Mouse (Mus musculus) neural tube, embryonic 14.5 days (tissue): Measurements from ENCODE around the gene Zc2hc1b. TPM values are rescaled to one million over a fixed set of nuclear protein-coding genes. Genes with fewer than 3 reads are reported as not detected.

Experiments used
- ATAC-seq: fragments of 200-750 bp; cut with Nextera tagmentation; 2 replicates; pipeline ENCODE4 v1.8.0; 2017; ENCODE audit warnings: low read depth, mild to moderate bottlenecking, moderate TSS enrichment, moderate library complexity
- H3K27ac ChIP-seq: fragments of 300-500 bp; sonication (generic); 2 replicates; pipeline ENCODE4 v1.5.1; 2014; ENCODE audit warnings: low read depth, mild to moderate bottlenecking, control low read depth, low read length, moderate library complexity, mixed read lengths
- H3K27me3 ChIP-seq: fragments of 300-500 bp; sonication (generic); 2 replicates; pipeline ENCODE4 v1.6.1; 2014; ENCODE audit warnings: low read length; ENCODE audit not compliant: control insufficient read depth, insufficient read depth
- H3K36me3 ChIP-seq: fragments of 300-500 bp; sonication (generic); 2 replicates; pipeline ENCODE4 v1.6.1; 2014; ENCODE audit warnings: low read length, mixed read lengths; ENCODE audit not compliant: control insufficient read depth, insufficient read depth
- H3K4me1 ChIP-seq: fragments of 300-500 bp; sonication (generic); 2 replicates; pipeline ENCODE4 v1.6.1; 2014; ENCODE audit warnings: low read length; ENCODE audit not compliant: control insufficient read depth, insufficient read depth
- H3K4me2 ChIP-seq: fragments of 300-500 bp; sonication (generic); 2 replicates; pipeline ENCODE4 v1.6.1; 2014; ENCODE audit warnings: mild to moderate bottlenecking, low read depth, low read length, control low read depth
- H3K4me3 ChIP-seq: fragments of 300-500 bp; sonication (generic); 2 replicates; pipeline ENCODE4 v1.5.1; 2014; ENCODE audit warnings: low read depth, low read length, control low read depth, mixed read lengths
- H3K9ac ChIP-seq: fragments of 300-500 bp; sonication (generic); replicated peaks from 2 replicates; pipeline ENCODE4 v1.6.1; 2014; ENCODE audit warnings: low read depth, mild to moderate bottlenecking, control low read depth, low read length, mixed read lengths
- H3K9me3 ChIP-seq: fragments of 300-500 bp; sonication (generic); 2 replicates; pipeline ENCODE4 v1.6.1; 2016; ENCODE audit warnings: low read length; ENCODE audit not compliant: control insufficient read depth
- WGBS: fragments of 180-500 bp; shearing (Covaris S2); extraction: QIAGEN DNeasy Blood & Tissue Kit; methylation state at CpG from one replicate; pipeline ENCODE4 v1.1.7; 2014; 5-methylcytosine and 5-hydroxymethylcytosine counted together
- polyA plus RNA-seq: library from polyadenylated mRNA; unstranded; fragments of >200 nt; fragmentation: Nextera tagmentation; extraction: Ambion mirVana; gene quantifications from 2 replicates; pipeline ENCODE4 v1.2.1, GENCODE M21; 2014

Zc2hc1b gene
- polyA plus RNA-seq, 1 experiment from 2014 or later, result not detected

GRCm38 (mm10) chr10:13112849-13113248 lies 65.0 kb downstream of the Zc2hc1b start:
- ATAC-seq, result no peak
- peaks cover 2% of the 10 kb centered on the region for H3K4me1 ChIP-seq
- WGBS, result 67% methylated on average over 3 of the region's 3 CpGs

GRCm38 (mm10) chr10:13109781-13110180 lies 68.0 kb downstream of the Zc2hc1b start:
- no peak overlapping the region for H3K4me2 ChIP-seq
- no peaks in the 10 kb centered on the region for H3K9me3 ChIP-seq
- ATAC-seq, result no peak
- H3K27me3 ChIP-seq, result no peaks in the 10 kb centered on the region
- H3K36me3 ChIP-seq, result no peaks in the 10 kb centered on the region
- H3K9ac ChIP-seq, result no peak overlapping the region
- H3K27ac ChIP-seq, result no peak overlapping the region
- peaks cover 3% of the 10 kb centered on the region for H3K4me1 ChIP-seq
- WGBS, result 69% methylated on average over 1 of the region's 1 CpGs
- H3K4me3 ChIP-seq, result no peak overlapping the region

More at GRCm38 (mm10) chr10:13112849-13113248, 65.0 kb downstream of the Zc2hc1b start:
- Histone ChIP-seq H3K27ac (no peak overlapping the region), H3K4me2 (no peak overlapping the region), H3K9ac (no peak overlapping the region), H3K27me3 (no peaks in the 10 kb centered on the region), H3K9me3 (no peaks in the 10 kb centered on the region), H3K4me3 (no peak overlapping the region), H3K36me3 (no peaks in the 10 kb centered on the region)

- Histone ChIP-seq H3K27me3 (no peaks in the 10 kb centered on the region), H3K4me3 (no peak overlapping the region), H3K4me2 (no peak overlapping the region), H3K9ac (no peak overlapping the region), H3K4me1 (peaks cover 3% of the 10 kb centered on the region; the same call in 1 of the 2 replicates), H3K27ac (no peak overlapping the region), H3K36me3 (no peaks in the 10 kb centered on the region), H3K9me3 (no peaks in the 10 kb centered on the region)
- ATAC-seq, result no peak
- 13% methylated on average over 4 of the region's 4 CpGs for WGBS
Measured at GRCm38 (mm10) chr10:13108847-13109246, 69.0 kb downstream of the Zc2hc1b start.

GRCm38 (mm10) chr10:13108021-13108548 lies 69.7 kb downstream of the Zc2hc1b start:
- peaks cover 3% of the 10 kb centered on the region; the same call in 1 of the 2 replicates for H3K4me1 ChIP-seq
- H3K9me3 ChIP-seq, result no peaks in the 10 kb centered on the region
- 8% methylated on average over 7 of the region's 7 CpGs for WGBS
- no peak overlapping the region for H3K4me2 ChIP-seq
- H3K4me3 ChIP-seq, result no peak overlapping the region
- no peak overlapping the region for H3K9ac ChIP-seq
- ATAC-seq, result peak; percentile 67
- no peaks in the 10 kb centered on the region for H3K27me3 ChIP-seq
- H3K27ac ChIP-seq, result no peak overlapping the region
- H3K36me3 ChIP-seq, result no peaks in the 10 kb centered on the region

GRCm38 (mm10) chr10:13106909-13107624 lies 70.8 kb downstream of the Zc2hc1b start:
- Histone ChIP-seq H3K27me3 (no peaks in the 10 kb centered on the region), H3K9me3 (no peaks in the 10 kb centered on the region), H3K9ac (no peak overlapping the region), H3K4me1 (peaks cover 3% of the 10 kb centered on the region; the same call in 1 of the 2 replicates), H3K4me2 (no peak overlapping the region), H3K4me3 (no peak overlapping the region), H3K27ac (no peak overlapping the region), H3K36me3 (no peaks in the 10 kb centered on the region)
- WGBS, result 44% methylated on average over 9 of the region's 9 CpGs
- ATAC-seq, result no peak

GRCm38 (mm10) chr10:13103838-13104237 lies 74.0 kb downstream of the Zc2hc1b start:
- Histone ChIP-seq H3K9ac (no peak overlapping the region), H3K27me3 (no peaks in the 10 kb centered on the region), H3K36me3 (no peaks in the 10 kb centered on the region), H3K4me1 (peaks cover 3% of the 10 kb centered on the region; the same call in 1 of the 2 replicates), H3K4me2 (no peak overlapping the region), H3K9me3 (no peaks in the 10 kb centered on the region), H3K4me3 (no peak overlapping the region), H3K27ac (no peak overlapping the region)
- WGBS, result 82% methylated on average over 4 of the region's 4 CpGs
- ATAC-seq, result no peak

- Histone ChIP-seq H3K27me3 (no peaks in the 10 kb centered on the region), H3K9ac (no peak overlapping the region), H3K9me3 (no peaks in the 10 kb centered on the region), H3K27ac (no peak overlapping the region), H3K4me3 (no peak overlapping the region), H3K4me1 (no peaks in the 10 kb centered on the region), H3K36me3 (no peaks in the 10 kb centered on the region), H3K4me2 (no peak overlapping the region)
- WGBS, result 74% methylated on average over 4 of the region's 4 CpGs
- no peak for ATAC-seq
Measured at GRCm38 (mm10) chr10:13102360-13102759, 75.5 kb downstream of the Zc2hc1b start.

- H3K4me3 ChIP-seq, result no peak overlapping the region
- WGBS, result 84% methylated on average over 6 of the region's 6 CpGs
- H3K4me2 ChIP-seq, result no peak overlapping the region
- no peak overlapping the region for H3K9ac ChIP-seq
- no peaks in the 10 kb centered on the region for H3K4me1 ChIP-seq
- no peak for ATAC-seq
- H3K36me3 ChIP-seq, result no peaks in the 10 kb centered on the region
- no peaks in the 10 kb centered on the region for H3K27me3 ChIP-seq
- H3K27ac ChIP-seq, result no peak overlapping the region
- H3K9me3 ChIP-seq, result no peaks in the 10 kb centered on the region
Measured at GRCm38 (mm10) chr10:13100061-13100648, 77.7 kb downstream of the Zc2hc1b start.
